Mouse (Mus musculus) kidney, postnatal 4 days (tissue): Measurements from ENCODE around the gene Rora.

Experiments
- DNase-seq, 2 experiments: peaks; one replicate each; pipeline ENCODE4 v3.0.0; 2021; ENCODE audit warnings: mixed read lengths in 2 of 2

Gene Rora

GRCm38 (mm10) chr9:68760876-68761275 is 107.3 kb downstream of the Rora start:
- DNase-seq = no peak

GRCm38 (mm10) chr9:68761672-68762071 is 108.1 kb downstream of the Rora start:
- no peak for DNase-seq

DNA sequence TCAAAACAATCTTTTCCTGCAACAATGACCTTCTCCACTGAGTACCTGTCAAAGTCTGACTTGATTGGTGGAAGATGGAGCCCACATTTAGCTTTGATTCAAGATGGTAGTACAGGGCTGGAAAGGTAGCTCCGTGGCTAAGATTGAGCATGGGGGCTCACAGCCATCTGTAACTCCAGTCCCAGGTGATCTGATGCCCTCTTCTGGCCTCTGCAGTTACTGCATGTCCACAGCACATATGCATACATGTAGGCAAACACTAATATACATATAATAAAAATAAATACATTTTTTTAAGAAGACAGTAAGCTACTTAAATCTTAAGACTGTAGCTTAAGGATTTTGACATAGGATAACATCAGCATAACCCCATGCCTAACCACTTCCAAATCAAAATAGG is 112.0 kb downstream of the Rora start:
- DNase-seq = peak; percentile 41 to 43

DNA sequence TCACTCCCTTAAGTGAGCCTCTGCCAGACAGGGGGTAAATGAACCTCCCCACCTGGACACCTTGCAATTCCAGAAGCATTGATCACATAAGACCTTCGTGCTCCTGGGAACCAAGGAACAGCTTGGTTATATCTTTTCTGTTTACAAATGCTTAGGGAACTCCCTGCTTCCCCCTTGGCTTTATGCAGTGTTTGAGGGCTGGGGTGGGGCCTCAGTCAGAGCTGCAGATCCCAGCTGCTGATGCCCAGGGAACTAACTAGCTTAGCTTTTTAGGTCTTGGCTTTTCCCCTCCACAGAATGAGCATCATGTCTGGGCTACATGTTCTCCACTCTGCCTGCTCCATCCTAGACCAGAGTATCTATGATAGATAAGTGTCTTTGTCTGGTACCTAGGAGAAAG is 116.1 kb downstream of the Rora start:
- DNase-seq = peak; percentile 20 to 27

DNA sequence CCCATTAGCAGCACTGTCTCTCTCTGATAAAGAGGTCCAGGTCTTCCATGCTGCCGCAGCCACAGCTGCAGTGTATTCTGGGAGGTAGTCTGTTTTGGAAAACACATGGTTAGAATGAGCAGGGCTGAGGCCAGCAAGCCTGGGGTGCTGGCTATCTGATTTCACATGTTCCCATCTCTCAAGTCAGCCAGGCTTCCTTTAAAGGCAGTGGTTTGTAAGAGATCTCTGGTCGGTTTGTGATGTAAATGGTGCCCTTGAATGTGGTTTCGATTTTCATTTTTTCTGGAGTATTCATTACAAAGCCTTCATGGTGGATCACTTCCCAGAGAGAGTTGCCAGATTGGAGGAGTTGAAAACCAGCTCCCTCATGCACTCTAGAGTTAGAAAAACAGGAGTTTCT is 117.8 kb downstream of the Rora start:
- DNase-seq = no peak

DNA sequence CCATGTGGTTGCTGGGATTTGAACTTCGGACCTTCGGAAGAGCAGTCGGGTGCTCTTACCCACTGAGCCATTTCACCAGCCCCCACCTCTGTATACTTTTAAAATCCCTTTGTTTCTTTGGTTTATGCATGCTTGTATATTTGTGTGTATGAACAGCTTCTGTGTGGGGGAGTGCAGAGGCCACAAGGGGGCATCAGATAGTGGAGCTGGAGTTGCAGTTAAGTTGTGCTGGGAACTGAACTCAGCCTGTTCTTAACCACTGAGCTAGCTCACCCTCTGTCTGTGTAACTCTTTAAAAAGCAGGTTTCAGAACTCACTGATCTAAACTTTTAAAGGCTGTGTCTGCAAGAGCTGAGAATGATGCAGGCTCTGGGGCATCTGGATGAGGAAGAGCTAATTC is 120.2 kb downstream of the Rora start:
- DNase-seq = no peak

- peak in 1 of 2 experiments; percentile 20 for DNase-seq
Measured at GRCm38 (mm10) chr9:68782011-68782410, 128.4 kb downstream of the Rora start.

DNA sequence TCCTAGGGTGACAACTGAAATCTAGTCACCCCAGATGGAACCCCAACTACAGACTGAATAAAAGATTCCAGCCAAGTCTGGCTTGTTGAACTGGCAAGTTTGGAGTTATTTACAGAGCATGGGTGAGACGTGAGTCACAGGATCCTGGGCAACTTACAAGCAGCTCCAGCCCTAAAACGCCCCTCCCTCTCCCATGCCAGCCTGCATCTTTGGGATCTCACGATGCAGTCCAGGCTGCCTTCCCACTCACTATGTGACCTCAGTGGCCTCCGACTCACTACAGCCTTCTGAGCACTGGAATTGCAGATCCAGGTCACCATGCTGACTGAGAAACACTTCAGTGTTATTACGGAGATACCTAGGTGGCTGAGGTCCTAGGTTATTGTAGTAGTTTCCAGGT is 129.0 kb downstream of the Rora start:
- DNase-seq = no peak

- DNase-seq = no peak
Measured at GRCm38 (mm10) chr9:68783246-68783645, 129.7 kb downstream of the Rora start.

DNA sequence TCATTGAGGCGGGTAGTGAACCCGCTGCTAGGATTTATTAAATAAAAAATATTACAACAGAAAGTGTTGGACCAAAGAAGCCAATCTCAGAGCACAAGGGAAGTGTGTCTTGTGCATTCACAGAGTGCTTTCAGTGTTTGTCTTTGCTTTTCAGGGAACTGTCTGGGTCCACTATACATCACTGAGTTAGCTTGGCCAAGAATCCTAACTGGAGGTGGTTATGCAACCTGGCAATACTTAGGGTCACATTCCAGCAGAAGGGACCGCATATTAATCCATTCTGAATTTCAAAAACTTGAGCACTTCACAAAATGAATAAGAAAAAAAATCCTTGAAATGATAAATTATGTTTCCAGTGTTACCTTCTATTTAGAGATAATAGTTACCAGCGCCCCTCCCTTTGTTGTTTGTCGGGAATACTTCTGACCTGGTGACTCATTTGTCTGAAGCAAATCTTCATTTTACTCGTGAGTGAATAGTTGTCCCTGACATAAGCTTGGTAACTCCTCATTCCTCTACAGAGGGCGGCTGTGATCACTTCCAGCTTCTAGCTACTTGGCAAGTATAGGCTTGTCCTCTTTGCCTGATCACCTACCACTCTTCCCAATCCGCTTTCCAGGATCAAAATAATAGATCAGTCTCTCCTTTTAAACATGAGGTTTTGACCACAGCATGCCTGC is 133.2 kb downstream of the Rora start:
- DNase-seq = no peak

DNA sequence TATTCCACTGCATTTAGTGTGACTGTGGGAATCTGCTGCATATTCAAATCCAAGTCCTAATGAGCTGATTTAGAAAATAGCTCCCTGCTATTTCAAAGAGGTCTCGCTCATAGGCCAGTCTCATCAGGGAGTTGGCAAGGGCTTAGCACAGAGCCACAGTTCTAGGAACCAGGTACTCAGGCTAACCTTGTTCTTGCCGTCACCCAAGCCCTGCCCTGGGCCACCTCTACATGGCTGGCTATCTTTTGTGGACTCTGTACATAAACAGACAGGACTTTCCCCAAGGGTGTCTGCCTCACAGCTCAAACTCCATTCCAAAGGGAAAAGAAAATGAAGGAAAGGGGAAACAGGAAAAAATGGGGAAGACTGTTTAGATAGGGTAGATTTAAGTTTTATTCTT is 134.1 kb downstream of the Rora start:
- no peak for DNase-seq

DNA sequence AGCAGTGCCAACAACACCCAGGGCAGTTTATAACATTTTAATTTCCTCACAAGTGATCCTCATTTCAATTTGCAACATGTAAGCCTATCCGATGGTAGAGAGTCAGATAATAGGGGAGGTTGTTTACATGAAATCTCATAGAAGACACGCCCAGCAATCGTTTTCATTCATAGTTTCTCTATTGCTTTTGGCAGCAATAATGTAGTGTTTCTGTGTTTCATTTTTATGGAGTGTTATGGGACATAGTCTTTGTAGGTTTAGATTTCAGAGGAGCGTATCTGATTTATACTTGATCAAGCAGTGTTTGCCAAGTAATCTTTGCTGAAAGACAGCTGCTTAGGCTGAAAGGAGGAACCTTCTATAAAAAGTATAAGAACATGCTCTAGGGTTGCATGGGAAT is 137.3 kb downstream of the Rora start:
- no peak for DNase-seq

DNA sequence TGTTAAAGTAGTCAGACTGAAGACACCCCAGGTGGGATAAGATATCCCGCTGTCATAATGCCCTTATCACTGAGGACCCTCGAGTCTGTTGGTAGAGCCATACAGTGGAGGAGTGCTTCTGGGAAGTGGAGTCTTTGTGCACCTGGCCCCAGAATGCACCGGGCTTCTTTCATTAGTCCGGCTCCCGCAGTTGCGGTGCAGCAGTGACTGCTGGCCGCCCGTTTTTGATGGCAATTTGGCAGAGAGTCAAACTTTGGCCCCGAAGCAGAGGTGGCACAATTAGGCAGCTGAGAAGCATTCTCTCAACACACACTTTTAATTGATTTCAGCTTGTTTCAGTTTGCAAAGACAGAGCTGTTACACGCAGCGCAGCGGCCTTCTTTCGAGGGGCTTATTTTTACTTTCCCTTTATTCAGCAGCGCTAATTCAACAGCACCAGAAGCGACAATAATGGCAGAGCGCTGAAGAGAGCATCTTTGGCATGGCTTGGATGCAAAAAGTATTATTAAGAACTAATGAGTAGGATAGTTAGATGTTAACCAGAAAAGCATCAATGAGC is 138.5 kb downstream of the Rora start:
- no peak for DNase-seq

DNA sequence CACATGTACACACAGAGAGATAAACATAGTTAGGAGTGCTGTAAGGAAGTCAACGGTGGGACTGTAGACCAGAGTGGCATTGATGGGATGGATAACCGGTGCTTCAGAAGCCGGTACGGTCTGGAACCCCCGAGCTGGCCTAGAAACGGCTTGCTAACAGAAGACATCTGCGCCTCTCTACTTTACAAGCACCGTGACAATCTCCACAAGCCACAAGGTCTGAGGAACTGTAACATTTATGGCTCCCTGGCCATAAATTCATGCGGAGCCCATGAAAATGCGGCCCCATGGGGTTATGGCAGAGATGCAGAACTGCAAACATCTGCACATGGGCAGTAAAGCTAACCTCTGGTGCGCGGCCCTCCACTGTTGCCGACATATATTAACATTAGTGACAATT is 141.7 kb downstream of the Rora start:
- DNase-seq = peak; percentile 41 to 46

GRCm38 (mm10) chr9:68798221-68798620 is 144.6 kb downstream of the Rora start:
- no peak for DNase-seq

GRCm38 (mm10) chr9:68799065-68799464 is 145.5 kb downstream of the Rora start:
- DNase-seq = no peak

- no peak for DNase-seq
Measured at GRCm38 (mm10) chr9:68804229-68804628, 150.6 kb downstream of the Rora start.

GRCm38 (mm10) chr9:68805776-68806175 is 152.2 kb downstream of the Rora start:
- no peak for DNase-seq

GRCm38 (mm10) chr9:68807735-68808134 is 154.1 kb downstream of the Rora start:
- no peak for DNase-seq

DNA sequence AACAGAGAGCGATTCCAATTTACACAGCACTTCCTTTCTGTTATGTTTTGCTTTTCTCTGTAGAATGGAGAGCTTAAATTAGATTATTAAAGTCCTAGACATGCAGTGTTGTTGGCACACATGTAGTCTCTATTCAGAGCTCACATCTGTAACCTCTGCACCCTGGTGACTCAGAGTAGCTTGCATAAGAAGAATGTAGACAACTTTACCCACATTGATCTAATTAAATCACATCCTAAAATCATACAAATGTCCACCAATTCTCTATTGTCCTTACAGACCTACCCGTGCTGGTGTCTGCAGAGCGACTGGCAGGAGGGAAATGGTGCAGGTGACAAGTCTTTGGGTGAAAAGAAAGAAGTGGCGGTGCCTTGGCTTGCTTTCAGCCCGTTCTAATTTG is 155.9 kb downstream of the Rora start:
- DNase-seq = no peak

DNA sequence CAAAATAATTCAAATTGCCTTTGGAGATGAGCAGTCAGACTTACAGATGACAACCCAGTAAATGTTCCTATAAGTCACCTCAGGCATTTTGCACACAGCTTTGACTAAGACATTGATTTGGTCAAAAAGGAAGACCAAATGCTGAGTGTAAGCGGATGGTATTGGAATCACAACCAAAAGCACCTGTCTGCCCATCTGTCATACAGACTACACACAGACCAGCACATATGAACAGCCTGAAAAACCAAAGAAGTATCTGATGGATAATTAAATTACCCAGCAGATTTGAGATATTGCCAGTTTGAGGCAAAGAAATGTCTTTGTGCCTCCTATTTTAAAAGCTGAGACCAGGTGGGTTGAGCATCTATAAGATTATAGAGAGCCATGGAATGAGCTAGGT is 161.1 kb downstream of the Rora start:
- no peak for DNase-seq

DNA sequence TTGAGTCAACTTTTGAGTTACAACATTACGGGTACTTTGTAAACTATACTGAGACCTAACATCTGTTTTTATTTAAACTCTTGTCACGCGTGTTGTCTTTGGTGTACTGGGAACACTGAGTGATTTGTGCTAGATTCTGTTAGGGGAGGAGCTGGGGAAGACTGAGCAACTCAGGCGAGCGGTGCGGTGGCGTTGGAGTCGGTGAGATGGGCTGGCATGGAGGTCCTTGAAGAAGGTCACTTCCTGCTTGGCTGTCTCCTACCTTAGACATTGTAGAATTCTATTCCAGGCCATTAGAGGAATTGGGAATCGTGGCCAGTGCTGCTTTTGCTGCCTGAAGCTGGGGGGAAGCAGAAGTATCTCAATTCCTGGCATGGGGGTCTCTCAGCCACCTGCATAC is 162.3 kb downstream of the Rora start:
- no peak for DNase-seq

- DNase-seq = no peak
Measured at GRCm38 (mm10) chr9:68820036-68820435, 166.4 kb downstream of the Rora start.

DNA sequence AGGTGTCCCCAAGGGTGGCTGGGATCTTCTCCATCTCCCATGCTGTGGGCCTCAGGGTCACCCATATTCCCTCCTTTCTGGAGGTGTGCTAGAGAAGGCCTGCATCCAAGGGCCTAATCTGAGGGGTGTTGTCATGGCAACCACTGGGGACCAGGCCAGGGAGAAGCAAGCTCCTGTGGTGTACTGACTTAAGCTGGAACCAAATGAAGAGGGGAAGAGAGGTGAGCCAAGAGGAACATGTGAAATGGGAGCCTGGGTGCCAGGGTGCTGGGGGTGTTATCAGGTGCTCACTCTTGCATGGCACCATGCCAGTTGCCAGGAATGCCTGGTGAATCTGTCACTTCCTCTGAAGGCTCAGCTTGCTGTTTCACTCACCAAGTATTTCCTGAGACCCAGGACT is 166.9 kb downstream of the Rora start:
- DNase-seq = peak in 1 of 2 experiments; percentile 36

DNA sequence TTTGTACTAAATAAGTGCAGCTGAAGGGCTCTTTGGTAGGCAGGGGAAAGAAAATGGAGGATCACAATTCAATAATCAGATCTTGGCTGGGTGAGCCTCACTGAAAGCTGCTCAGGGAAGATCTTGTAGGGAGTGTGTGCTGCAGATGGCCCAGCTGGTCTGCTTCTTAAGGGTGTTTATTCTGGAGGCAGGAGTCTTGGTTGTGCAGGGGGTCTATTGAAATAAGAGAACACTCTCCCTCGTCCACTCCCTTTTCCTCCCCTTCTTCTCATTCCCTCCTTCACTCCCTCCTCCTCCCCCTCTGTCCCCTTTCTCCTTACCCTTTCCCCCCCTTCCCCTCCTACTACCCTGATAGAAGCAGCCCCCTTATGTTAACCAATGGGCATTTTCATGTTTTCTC is 167.8 kb downstream of the Rora start:
- no peak for DNase-seq
